Mouse (Mus musculus) NIH3T3 (cell line): ENCODE results near the gene Asdurf.
"Not testable (repeated sequence)": the region's sequence is repeated elsewhere in the genome, so short reads cannot be mapped to it uniquely, and the experiment has no call there.

Source experiments
- DNase-seq: peaks from one replicate; pipeline ENCODE4 v3.0.0-alpha.2; 2012; ENCODE audit warnings: low read depth

Asdurf gene

GRCm38 (mm10) chr1:53352327-53353261 is at the start of gene Asdurf, which contains the start of the genes Gm28551 and Asnsd1:
Gene Asdurf, minus strand, starts transcription at chr1:53352619.
Gene Gm28551, minus strand, starts transcription at chr1:53352667.
Gene Asnsd1, minus strand, starts transcription at chr1:53352752.
- DNase-seq = peak; percentile 99

GRCm38 (mm10) chr1:53393936-53394760 is 41.7 kb upstream of the Asdurf start:
- not testable (repeated sequence) for DNase-seq

GRCm38 (mm10) chr1:53388762-53389161 is 36.3 kb upstream of the Asdurf start:
- DNase-seq = no peak

- no peak for DNase-seq
These were observed 31.8 kb upstream of the Asdurf start for GRCm38 (mm10) chr1:53384085-53384688.

GRCm38 (mm10) chr1:53377731-53378130 is 25.3 kb upstream of the Asdurf start:
- DNase-seq = no peak

- not testable (repeated sequence) for DNase-seq
These were observed 23.5 kb upstream of the Asdurf start for GRCm38 (mm10) chr1:53375965-53376364.

GRCm38 (mm10) chr1:53358988-53359387 is 6.6 kb upstream of the Asdurf start:
- no peak for DNase-seq

GRCm38 (mm10) chr1:53341071-53341470 is 11.3 kb downstream of the Asdurf start:
- DNase-seq = no peak

GRCm38 (mm10) chr1:53337403-53337802 is 15.0 kb downstream of the Asdurf start:
- DNase-seq = not testable (repeated sequence)

GRCm38 (mm10) chr1:53335465-53335864 is 17.0 kb downstream of the Asdurf start:
- DNase-seq = no peak

- DNase-seq = not testable (repeated sequence)
These were observed 18.9 kb downstream of the Asdurf start for GRCm38 (mm10) chr1:53333527-53333926.

- DNase-seq = no peak
These were observed 27.5 kb downstream of the Asdurf start for GRCm38 (mm10) chr1:53324827-53325494.

GRCm38 (mm10) chr1:53324277-53324676 is 28.1 kb downstream of the Asdurf start:
- DNase-seq = no peak

- DNase-seq = no peak
These were observed 29.2 kb downstream of the Asdurf start for GRCm38 (mm10) chr1:53323254-53323653.

GRCm38 (mm10) chr1:53321662-53322344 is 30.6 kb downstream of the Asdurf start:
- DNase-seq = no peak

- peak; percentile 90 for DNase-seq
These were observed 39.1 kb downstream of the Asdurf start, which contains the start of gene Osgepl1 for GRCm38 (mm10) chr1:53312989-53313967. Gene Osgepl1, plus strand, starts transcription at chr1:53313624.

- no peak for DNase-seq
These were observed 51.9 kb downstream of the Asdurf start for GRCm38 (mm10) chr1:53300506-53300905.
